Mouse (Mus musculus) liver, embryonic 16.5 days (tissue): ENCODE measurements around the gene Eci1. TPM values are rescaled to one million over a fixed set of nuclear protein-coding genes. Genes with fewer than 3 reads are reported as not detected.
"Not testable (repeated sequence)": the region's sequence is repeated elsewhere in the genome, so short reads cannot be mapped to it uniquely, and the experiment has no call there.

Experiments used
- ATAC-seq: fragments of 200-750 bp; cut with Nextera tagmentation; 2 replicates; pipeline ENCODE4 v1.8.0; 2017; ENCODE audit warnings: low read depth, mild to moderate bottlenecking, moderate number of reproducible peaks, moderate library complexity
- H3K27ac ChIP-seq: fragments of 300-500 bp; sonication (generic); 2 replicates; pipeline ENCODE4 v1.5.1; 2014; ENCODE audit warnings: mild to moderate bottlenecking, low read length
- H3K27me3 ChIP-seq: fragments of 300-500 bp; sonication (generic); 2 replicates; pipeline ENCODE4 v1.6.1; 2014; ENCODE audit warnings: low read depth, low read length, mixed read lengths; ENCODE audit not compliant: control insufficient read depth, insufficient read depth
- H3K36me3 ChIP-seq: fragments of 300-500 bp; sonication (generic); 2 replicates; pipeline ENCODE4 v1.6.1; 2014; ENCODE audit warnings: mild to moderate bottlenecking; ENCODE audit not compliant: control insufficient read depth, insufficient read depth
- H3K4me1 ChIP-seq: fragments of 300-500 bp; sonication (generic); 2 replicates; pipeline ENCODE4 v1.6.1; 2014; ENCODE audit warnings: low read depth, low read length, mixed read lengths; ENCODE audit not compliant: control insufficient read depth
- H3K4me2 ChIP-seq: fragments of 300-500 bp; sonication (generic); 2 replicates; pipeline ENCODE4 v1.6.1; 2014; ENCODE audit warnings: low read depth, low read length, mixed read lengths
- H3K4me3 ChIP-seq: fragments of 300-500 bp; sonication (generic); 2 replicates; pipeline ENCODE4 v1.5.1; 2014; ENCODE audit warnings: low read depth, mild to moderate bottlenecking, low read length
- H3K9ac ChIP-seq: fragments of 300-500 bp; sonication (generic); 2 replicates; pipeline ENCODE4 v1.6.1; 2014; ENCODE audit warnings: low read depth, low read length
- H3K9me3 ChIP-seq: fragments of 300-500 bp; sonication (generic); replicated peaks from 2 replicates; pipeline ENCODE4 v1.6.1; 2016; ENCODE audit warnings: low read length; ENCODE audit not compliant: control insufficient read depth
- WGBS: fragments of 180-500 bp; shearing (Covaris S2); extraction: QIAGEN DNeasy Blood & Tissue Kit; methylation state at CpG from one replicate; pipeline ENCODE4 v1.1.7; 2014; ENCODE audit not compliant: insufficient replicate concordance; 5-methylcytosine and 5-hydroxymethylcytosine counted together
- polyA plus RNA-seq: library from polyadenylated mRNA; unstranded; fragments of >200 nt; fragmentation: Nextera tagmentation; extraction: Ambion mirVana; gene quantifications from 2 replicates; pipeline ENCODE4 v1.2.1, GENCODE M21; 2015

The Eci1 gene
- polyA plus RNA-seq, 1 experiment from 2014 or later = 94.0 TPM

- no peaks in the 10 kb centered on the region for H3K27me3 ChIP-seq
Observed at GRCm38 (mm10) chr17:24446590-24446989, 20.1 kb downstream of the Eci1 start.

GRCm38 (mm10) chr17:24449507-24449906 is 23.1 kb downstream of the Eci1 start:
- no peaks in the 10 kb centered on the region for H3K27me3 ChIP-seq
- 79% methylated on average over 6 of the region's 6 CpGs for WGBS
- no peak overlapping the region for H3K9ac ChIP-seq
- H3K4me2 ChIP-seq = no peak overlapping the region
- H3K9me3 ChIP-seq = no peaks in the 10 kb centered on the region
- H3K4me1 ChIP-seq = peaks cover 16% of the 10 kb centered on the region
- no peak overlapping the region for H3K27ac ChIP-seq
- H3K4me3 ChIP-seq = no peak overlapping the region
- H3K36me3 ChIP-seq = peaks cover 31% of the 10 kb centered on the region
- ATAC-seq = no peak

More at GRCm38 (mm10) chr17:24446590-24446989, 20.1 kb downstream of the Eci1 start:
- H3K4me1 ChIP-seq = no peaks in the 10 kb centered on the region
- no peak overlapping the region for H3K4me3 ChIP-seq
- ATAC-seq = no peak
- H3K4me2 ChIP-seq = no peak overlapping the region
- WGBS = 87% methylated on average over 8 of the region's 8 CpGs
- peaks cover 41% of the 10 kb centered on the region for H3K36me3 ChIP-seq
- H3K9ac ChIP-seq = no peak overlapping the region
- no peak overlapping the region for H3K27ac ChIP-seq
- no peaks in the 10 kb centered on the region for H3K9me3 ChIP-seq

- ATAC-seq = no peak
- Histone ChIP-seq H3K4me2 (no peak overlapping the region), H3K27me3 (no peaks in the 10 kb centered on the region), H3K4me1 (peaks cover 21% of the 10 kb centered on the region), H3K9me3 (no peaks in the 10 kb centered on the region), H3K4me3 (no peak overlapping the region), H3K9ac (no peak overlapping the region), H3K27ac (no peak overlapping the region), H3K36me3 (peaks cover 16% of the 10 kb centered on the region)
- 83% methylated on average over 6 of the region's 6 CpGs for WGBS
Observed at GRCm38 (mm10) chr17:24451220-24451619, 24.8 kb downstream of the Eci1 start.

- ATAC-seq = no peak
- peak overlapping the region; percentile 99 for H3K27ac ChIP-seq
Observed at GRCm38 (mm10) chr17:24453372-24453771, 26.9 kb downstream of the Eci1 start.

GRCm38 (mm10) chr17:24454218-24454755 is 27.8 kb downstream of the Eci1 start:
- peaks cover 10% of the 10 kb centered on the region for H3K36me3 ChIP-seq
- H3K9me3 ChIP-seq = no peaks in the 10 kb centered on the region
- peak overlapping the region; percentile 97 for H3K9ac ChIP-seq
- peaks cover 21% of the 10 kb centered on the region for H3K4me1 ChIP-seq
- WGBS = 2% methylated on average over 14 of the region's 14 CpGs
- no peaks in the 10 kb centered on the region for H3K27me3 ChIP-seq
- H3K27ac ChIP-seq = peak overlapping the region; percentile 99
- H3K4me2 ChIP-seq = peak overlapping the region; percentile 86
- ATAC-seq = no peak
- peak overlapping the region; percentile 82 for H3K4me3 ChIP-seq

More at GRCm38 (mm10) chr17:24453372-24453771, 26.9 kb downstream of the Eci1 start:
- Histone ChIP-seq H3K4me1 (peaks cover 21% of the 10 kb centered on the region), H3K4me2 (peak overlapping the region; percentile 86), H3K4me3 (no peak overlapping the region), H3K27me3 (no peaks in the 10 kb centered on the region), H3K9me3 (no peaks in the 10 kb centered on the region), H3K36me3 (peaks cover 12% of the 10 kb centered on the region), H3K9ac (no peak overlapping the region; the same call in 1 of the 2 replicates)
- WGBS = 44% methylated on average over 2 of the region's 2 CpGs

- Histone ChIP-seq H3K4me2 (peak overlapping the region; percentile 86), H3K27ac (peak overlapping the region; percentile 99), H3K27me3 (no peaks in the 10 kb centered on the region), H3K4me1 (peaks cover 21% of the 10 kb centered on the region), H3K9ac (peak overlapping the region; percentile 97), H3K36me3 (peaks cover 5% of the 10 kb centered on the region), H3K9me3 (no peaks in the 10 kb centered on the region), H3K4me3 (peak overlapping the region; percentile 82)
- WGBS = under 1% methylated on average over 67 of the region's 67 CpGs
- peak; percentile 95 for ATAC-seq
Observed at GRCm38 (mm10) chr17:24454756-24455522, 28.5 kb downstream of the Eci1 start.

- peaks cover 21% of the 10 kb centered on the region for H3K4me1 ChIP-seq
- H3K4me2 ChIP-seq = peak overlapping the region; percentile 36
- peak overlapping the region; percentile 82 for H3K4me3 ChIP-seq
- WGBS = 42% methylated on average over 10 of the region's 10 CpGs
- H3K9me3 ChIP-seq, H3K9ac ChIP-seq, ATAC-seq, H3K27me3 ChIP-seq, H3K36me3 ChIP-seq: not testable (repeated sequence)
- H3K27ac ChIP-seq = peak overlapping the region; percentile 42
Observed at GRCm38 (mm10) chr17:24455523-24456206, 29.2 kb downstream of the Eci1 start.

GRCm38 (mm10) chr17:24461580-24461979 is 35.1 kb downstream of the Eci1 start:
- H3K36me3 ChIP-seq = no peaks in the 10 kb centered on the region

More at GRCm38 (mm10) chr17:24461580-24461979, 35.1 kb downstream of the Eci1 start:
- Histone ChIP-seq H3K27me3 (no peaks in the 10 kb centered on the region), H3K9me3 (no peaks in the 10 kb centered on the region), H3K4me2 (no peak overlapping the region), H3K27ac (no peak overlapping the region), H3K9ac (no peak overlapping the region), H3K4me1 (peaks cover 2% of the 10 kb centered on the region; the same call in 1 of the 2 replicates), H3K4me3 (no peak overlapping the region)
- no peak for ATAC-seq
- 48% methylated on average over 2 of the region's 2 CpGs for WGBS
